Mouse (Mus musculus) testis, adult 2 months (tissue): ENCODE results near the gene Thsd7b.

ENCODE experiments used
- CTCF ChIP-seq: fragments of 200-500 bp; IDR thresholded peaks from 2 replicates; pipeline ENCODE4 v1.5.1; 2012; ENCODE audit warnings: low read depth, mild to moderate bottlenecking, inconsistent platforms, low read length, moderate library complexity; ENCODE audit not compliant: control insufficient read depth, insufficient read depth, insufficient replicate concordance
- POLR2A ChIP-seq: fragments of 200-500 bp; IDR thresholded peaks from 2 replicates; pipeline ENCODE4 v1.6.1; 2012; ENCODE audit warnings: low read depth, mild to moderate bottlenecking, inconsistent platforms, low read length, moderate library complexity; ENCODE audit not compliant: control insufficient read depth

GRCm38 (mm10) chr1:129473504-129473903, 200.4 kb downstream of the Thsd7b start:
- TF ChIP-seq CTCF (no peak), POLR2A (no peak)
